Mouse (Mus musculus) cerebellum, adult 9-11 months (tissue): ENCODE measurements at regions not wholly inside any gene's neighbourhood (a gene's known extent, or its start where the extent isn't known, plus 50 kb on each side); places are given as distances from the start of the nearest gene placed in this dataset.
A peak's percentile ranks its signal among the peaks of the same experiment; 100 is the strongest.

Experiments used
- DNase-seq: peaks from one replicate; pipeline ENCODE4 v3.0.0; 2022

GRCm38 (mm10) chr1:72963449-72963848 lies 52.3 kb downstream of the Tnp1 start:
- DNase-seq, result no peak

DNA sequence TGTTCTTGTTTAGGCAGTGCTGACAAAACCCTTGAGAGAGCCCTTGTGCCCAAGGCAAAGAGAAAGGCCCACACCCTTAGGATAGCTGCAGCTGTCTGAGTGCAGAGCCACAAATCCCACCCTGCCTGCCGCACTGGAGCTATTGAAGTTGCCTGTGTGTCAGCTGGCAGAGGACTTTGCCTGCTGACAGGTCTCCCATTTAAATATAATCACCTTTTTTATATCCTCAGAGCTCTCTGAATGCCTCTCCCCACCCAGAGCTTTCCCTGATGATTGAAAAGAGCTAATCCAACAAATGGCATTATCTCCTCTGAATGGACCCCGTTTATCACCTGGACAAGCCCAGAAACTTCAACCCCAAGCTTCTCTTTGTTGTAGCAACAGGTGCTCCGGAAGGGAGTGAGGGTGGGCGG lies 55.5 kb downstream of the Tnp1 start:
- DNase-seq, result no peak

GRCm38 (mm10) chr1:72955387-72955786 lies 60.3 kb downstream of the Tnp1 start:
- no peak for DNase-seq

DNA sequence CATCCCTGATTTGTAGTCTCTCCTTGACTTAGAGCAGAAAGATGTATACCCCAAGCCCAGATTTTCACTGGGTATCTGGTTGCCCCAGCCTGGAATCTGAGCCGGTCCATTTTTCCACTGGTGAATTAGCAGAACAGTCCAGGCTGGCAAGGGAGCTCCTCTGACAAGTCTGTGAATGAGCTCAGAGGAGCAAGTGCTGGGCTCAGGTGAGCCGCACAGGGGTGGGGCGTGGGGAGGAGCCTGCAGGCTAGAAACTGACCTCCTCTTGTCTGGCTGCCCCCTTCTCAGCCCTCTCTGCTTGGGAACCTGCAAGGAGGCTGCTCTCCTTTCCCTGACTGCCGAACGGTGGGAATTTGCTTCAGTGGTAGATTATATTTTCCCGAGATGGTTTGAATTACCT lies 62.8 kb downstream of the Tnp1 start:
- no peak for DNase-seq

GRCm38 (mm10) chr1:72951802-72952201 lies 63.9 kb downstream of the Tnp1 start:
- DNase-seq, result peak; percentile 21

- DNase-seq, result no peak
Measured at GRCm38 (mm10) chr1:72951365-72951764, 64.3 kb downstream of the Tnp1 start.

DNA sequence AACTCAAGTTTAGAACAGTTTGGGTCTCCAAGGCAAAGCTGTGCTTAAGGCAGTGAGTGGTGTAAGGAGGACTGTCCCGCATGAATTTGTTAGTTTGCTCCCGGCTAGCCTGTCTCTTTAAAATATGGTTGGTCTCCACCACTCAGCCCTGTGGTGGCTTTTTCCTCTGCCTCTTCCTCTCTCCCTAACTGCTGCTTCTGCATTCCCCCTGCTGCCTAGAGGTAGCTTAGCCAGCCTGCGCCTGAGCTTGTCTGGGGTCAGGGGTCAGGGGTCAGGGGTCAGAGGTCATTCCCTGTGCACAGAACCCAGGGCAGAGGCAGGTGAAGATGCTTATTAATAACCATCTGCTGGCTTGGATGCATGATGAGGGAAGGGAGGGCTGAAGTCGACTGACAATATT lies 69.5 kb downstream of the Tnp1 start:
- DNase-seq, result no peak

DNA sequence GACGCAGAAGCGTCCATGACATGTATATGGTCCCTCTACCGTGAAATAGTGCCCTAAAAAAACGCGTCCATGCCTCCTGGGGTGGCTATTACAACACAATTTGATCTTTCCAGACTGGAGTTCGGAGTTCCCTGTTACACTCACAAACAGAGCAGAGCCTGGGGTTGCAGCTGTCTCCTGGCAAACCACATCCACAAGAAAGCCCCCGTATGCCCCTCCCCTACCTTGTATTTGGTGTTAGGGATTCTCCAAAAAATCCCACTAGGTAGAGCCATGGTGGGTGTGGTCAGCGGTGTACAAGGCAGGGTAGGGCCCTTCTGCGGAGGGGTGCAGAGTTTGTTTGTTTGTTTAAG lies 70.0 kb downstream of the Tnp1 start:
- DNase-seq, result no peak

- DNase-seq, result no peak
Measured at GRCm38 (mm10) chr1:72944805-72945749, 70.4 kb upstream of the Igfbp5 start.

DNA sequence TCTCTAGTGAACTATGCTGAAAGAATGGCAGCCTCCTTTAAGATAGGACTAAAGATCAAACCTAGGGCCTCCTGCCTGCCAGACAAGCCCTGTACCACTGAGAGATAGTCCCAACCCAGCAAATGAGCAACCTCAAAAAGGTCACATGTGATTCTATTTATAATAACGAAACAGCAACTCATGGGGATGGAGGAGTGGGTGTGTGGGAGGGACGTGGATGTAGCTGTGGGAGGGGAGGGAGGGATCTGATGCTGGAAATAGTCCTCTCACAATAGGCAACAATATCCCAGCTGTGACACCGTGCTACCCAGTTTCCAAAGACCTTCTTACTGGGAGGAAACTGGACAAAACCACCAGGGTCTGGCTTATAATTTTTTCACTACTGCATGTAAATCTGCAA lies 69.5 kb upstream of the Igfbp5 start:
- DNase-seq, result no peak

GRCm38 (mm10) chr1:72943082-72943481 lies 68.4 kb upstream of the Igfbp5 start:
- no peak for DNase-seq

DNA sequence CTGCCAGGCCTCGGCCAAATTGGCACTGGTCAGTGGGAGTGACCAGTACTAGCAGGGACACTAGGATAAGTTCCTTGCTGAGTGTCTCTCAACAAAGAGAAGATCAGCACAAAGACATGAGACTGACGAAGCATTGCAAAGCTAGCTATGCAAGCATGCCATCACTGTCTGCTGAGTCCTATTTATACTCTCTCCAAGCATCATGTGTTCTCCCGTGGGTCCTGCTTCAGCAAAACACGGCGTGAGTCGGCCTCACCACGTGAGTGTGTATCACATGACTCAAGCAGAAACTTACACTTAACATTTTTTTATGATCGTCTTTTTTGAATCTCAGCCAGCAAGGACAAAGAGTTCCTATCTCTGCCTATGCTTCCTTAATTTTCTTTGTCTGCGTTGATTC lies 67.7 kb upstream of the Igfbp5 start:
- no peak for DNase-seq

- DNase-seq, result no peak
Measured at GRCm38 (mm10) chr1:72939948-72940347, 65.3 kb upstream of the Igfbp5 start.

- DNase-seq, result no peak
Measured at GRCm38 (mm10) chr1:72936681-72937465, 62.2 kb upstream of the Igfbp5 start.

DNA sequence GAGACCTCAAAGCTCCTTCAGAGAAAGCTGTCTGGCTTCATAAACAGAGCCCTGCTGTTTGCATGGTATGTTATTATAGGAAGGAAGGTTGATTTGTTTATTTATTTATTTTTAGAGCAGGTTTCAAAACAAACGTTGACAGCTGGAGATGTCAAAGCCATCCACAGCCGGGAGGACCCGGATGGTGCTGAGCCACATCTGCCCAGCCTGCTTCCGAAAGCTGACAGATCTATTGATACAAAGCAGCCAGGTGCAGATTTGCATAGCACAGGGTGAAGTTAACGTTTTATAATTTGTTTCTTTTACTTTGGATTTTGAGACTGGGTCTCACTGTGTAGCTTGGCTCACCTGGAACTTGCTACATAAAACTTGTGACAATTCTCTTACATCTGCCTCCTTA lies 61.5 kb upstream of the Igfbp5 start:
- no peak for DNase-seq

GRCm38 (mm10) chr1:72935084-72935483 lies 60.4 kb upstream of the Igfbp5 start:
- DNase-seq, result no peak

- DNase-seq, result no peak
Measured at GRCm38 (mm10) chr1:72929774-72930173, 55.1 kb upstream of the Igfbp5 start.
